Mouse (Mus musculus): ENCODE measurements around the gene Olfr1351. TPM values are rescaled to one million over a fixed set of nuclear protein-coding genes. Genes with fewer than 3 reads are reported as not detected.

Olfr1351 gene
- polyA plus RNA-seq (2014; fragmentation: Illumina TruSeq; extraction: RNeasy Lipid Tissue Mini Kit (QIAGEN cat#74804)) = not detected

DNA sequence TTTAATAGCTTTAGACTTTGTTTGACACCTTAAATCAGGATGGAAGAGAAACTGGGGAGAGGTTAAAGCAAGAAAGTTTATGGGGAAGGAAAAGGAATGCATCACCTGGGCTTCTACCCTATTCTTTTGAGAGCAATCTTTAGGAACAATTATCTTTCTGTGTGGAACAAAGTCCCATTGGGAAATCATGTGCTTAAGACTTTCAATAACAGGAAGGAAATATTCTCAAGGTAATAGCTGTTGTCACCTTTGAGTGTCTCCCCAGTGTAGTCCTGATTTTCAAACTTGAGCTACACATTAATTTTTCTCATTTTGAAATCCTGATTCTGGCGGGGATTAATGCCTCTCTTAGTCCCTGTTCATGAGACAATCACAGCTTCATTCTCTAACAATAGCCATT lies at the start of gene Olfr1351:
Olfr1351 (plus strand) TSS at position 301 of the 400 bp plus-strand sequence.

DNA sequence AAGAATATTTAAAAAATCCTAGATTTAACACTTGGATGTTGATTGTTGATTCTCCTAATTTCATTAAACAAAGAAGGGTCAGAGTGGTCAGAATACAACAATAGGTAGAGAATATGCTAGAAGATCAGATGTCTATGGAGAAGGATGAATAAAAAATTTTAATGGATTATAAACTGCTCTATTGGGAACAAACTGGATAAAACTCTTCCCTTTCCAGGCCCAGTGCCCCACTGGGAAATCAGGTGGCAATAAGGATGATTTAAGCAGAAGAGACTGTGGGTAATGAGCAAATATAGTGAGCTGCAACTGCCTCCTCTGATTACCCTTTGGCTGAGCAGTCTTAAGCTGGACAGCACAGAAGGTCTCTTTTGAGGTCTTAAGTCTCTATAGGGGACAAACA lies 49.3 kb upstream of the Olfr1351 start, which contains the start of gene Olfr1353:
Olfr1353 (plus strand) TSS at position 301 of the 400 bp plus-strand sequence.

DNA sequence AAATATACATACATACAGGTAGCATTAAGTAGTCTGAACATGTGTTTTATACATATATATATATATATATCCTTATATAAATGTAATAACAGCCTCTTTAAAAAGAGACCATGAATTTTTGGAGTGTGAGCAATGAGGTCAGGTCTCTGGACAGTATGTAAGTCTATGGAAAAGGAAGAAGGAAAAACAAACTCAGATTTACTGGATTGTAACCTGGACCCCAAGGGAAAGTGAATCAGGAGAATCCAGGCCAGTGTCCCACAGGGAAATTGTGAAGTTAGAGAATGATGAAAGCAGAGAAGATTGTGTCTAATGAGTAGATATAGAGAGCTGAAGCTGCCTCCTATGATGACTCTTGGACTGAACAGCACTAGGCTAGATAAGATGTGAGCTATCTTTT lies 31.5 kb upstream of the Olfr1351 start, which contains the start of gene Olfr1352:
Olfr1352 (plus strand) TSS at position 301 of the 400 bp plus-strand sequence.

DNA sequence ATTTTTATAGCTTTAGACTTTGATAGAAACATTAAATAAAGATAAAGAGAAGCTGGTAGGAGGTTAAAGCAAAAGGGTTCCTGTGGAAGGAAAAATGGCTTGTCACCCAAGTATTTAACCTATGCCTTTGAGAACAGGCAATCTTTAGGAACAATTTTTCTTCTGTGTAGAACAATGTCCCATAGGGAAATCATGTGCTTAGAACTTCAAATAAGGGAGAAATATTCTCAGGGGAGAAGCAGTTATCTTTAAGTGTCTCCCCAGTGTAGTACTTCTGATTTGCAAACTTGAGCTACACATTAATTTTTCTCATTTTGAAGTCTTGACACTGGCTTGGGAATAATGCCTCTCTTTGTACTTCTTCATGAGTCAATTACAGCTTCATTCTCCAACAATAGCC lies 16.2 kb downstream of the Olfr1351 start, which contains the start of gene Olfr57:
Olfr57 (plus strand) TSS at position 301 of the 400 bp plus-strand sequence.

Other genes with a start within 250 kb of the Olfr1351 start
- 0.29 TPM for gene Slc1a6, start 232.0 kb upstream of the Olfr1351 start, polyA plus RNA-seq (2014; fragmentation: Illumina TruSeq; extraction: RNeasy Lipid Tissue Mini Kit (QIAGEN cat#74804))
- not detected for gene Olfr1356, start 160.3 kb upstream of the Olfr1351 start, polyA plus RNA-seq (2014; fragmentation: Illumina TruSeq; extraction: RNeasy Lipid Tissue Mini Kit (QIAGEN cat#74804))
- not detected for gene Olfr1355, start 136.9 kb upstream of the Olfr1351 start, polyA plus RNA-seq (2014; fragmentation: Illumina TruSeq; extraction: RNeasy Lipid Tissue Mini Kit (QIAGEN cat#74804))
- gene Olfr1354, start 99.3 kb upstream of the Olfr1351 start, polyA plus RNA-seq (2014; fragmentation: Illumina TruSeq; extraction: RNeasy Lipid Tissue Mini Kit (QIAGEN cat#74804)) = not detected
- gene Olfr8, start 61.8 kb upstream of the Olfr1351 start, polyA plus RNA-seq (2014; fragmentation: Illumina TruSeq; extraction: RNeasy Lipid Tissue Mini Kit (QIAGEN cat#74804)) = not detected
- not detected for gene Olfr1353, start 49.2 kb upstream of the Olfr1351 start, polyA plus RNA-seq (2014; fragmentation: Illumina TruSeq; extraction: RNeasy Lipid Tissue Mini Kit (QIAGEN cat#74804))
- gene Olfr1352, start 31.4 kb upstream of the Olfr1351 start, polyA plus RNA-seq (2014; fragmentation: Illumina TruSeq; extraction: RNeasy Lipid Tissue Mini Kit (QIAGEN cat#74804)) = not detected
- not detected for gene Olfr57, start 16.3 kb downstream of the Olfr1351 start, polyA plus RNA-seq (2014; fragmentation: Illumina TruSeq; extraction: RNeasy Lipid Tissue Mini Kit (QIAGEN cat#74804))
- gene 2610008E11Rik, start 85.1 kb downstream of the Olfr1351 start, polyA plus RNA-seq (2014; fragmentation: Illumina TruSeq; extraction: RNeasy Lipid Tissue Mini Kit (QIAGEN cat#74804)) = 175 TPM
- not detected for gene Vmn2r80, start 136.3 kb downstream of the Olfr1351 start, polyA plus RNA-seq (2014; fragmentation: Illumina TruSeq; extraction: RNeasy Lipid Tissue Mini Kit (QIAGEN cat#74804))
- gene Vmn2r81, start 235.2 kb downstream of the Olfr1351 start, polyA plus RNA-seq (2014; fragmentation: Illumina TruSeq; extraction: RNeasy Lipid Tissue Mini Kit (QIAGEN cat#74804)) = not detected